26 mouse cellular contexts compared by ENCODE assay signal in genomic region chr11:120723509-120723908, GRCm38 (mm10). TPM values are rescaled to one million over a fixed set of nuclear protein-coding genes. Genes with fewer than 3 reads are reported as not detected.
A peak's percentile ranks its signal among the peaks of the same experiment; 100 is the strongest.
DNase-seq lines count a peak whose midpoint lies in the region; ATAC-seq and TF ChIP-seq lines count a peak whose summit lies in the region.
"Had no signal": no experiment of that assay in that cellular context is flagged by ENCODE, and none has a peak within 500 bp of the region (broad histone marks: within the 10 kb centered on the region; RNA-seq: fewer than 3 reads in every experiment).

No protein-coding gene starts in this region.

- H3K4me1 ChIP-seq in embryonic facial prominence, embryonic 12.5 days, result peaks cover 17% of the 10 kb centered on the region
- peaks cover 39% of the 10 kb centered on the region for H3K4me1 ChIP-seq in embryonic facial prominence, embryonic 10.5 days
- peaks cover 11% of the 10 kb centered on the region; the same call in 1 of the 2 replicates for H3K4me1 ChIP-seq in kidney, adult 2 months (ENCODE audit: control insufficient read depth, insufficient read depth, low read length)
- H3K4me1 ChIP-seq in lung, postnatal 0 days (ENCODE audit: insufficient read depth, low read depth, low read length), result peaks cover 21% of the 10 kb centered on the region
- no peaks in the 10 kb centered on the region for H3K4me1 ChIP-seq in embryonic fibroblast, embryonic 13.5 days (ENCODE audit: control insufficient read depth, insufficient read depth, low read length)

- TF ChIP-seq EP300 in lung, postnatal 0 days (IDR thresholded peaks at IDR 0.05), result no peak

- 86% methylated on average over 7 of the region's 7 CpGs for WGBS in embryonic facial prominence, embryonic 12.5 days
- 86% methylated on average over 7 of the region's 7 CpGs for WGBS in embryonic facial prominence, embryonic 10.5 days
- 82% methylated on average over 7 of the region's 7 CpGs for WGBS in kidney, adult 2 months
- 73% methylated on average over 7 of the region's 7 CpGs for WGBS in lung, postnatal 0 days

- no peak overlapping the region for H3K4me3 ChIP-seq in embryonic facial prominence, embryonic 12.5 days
- H3K4me3 ChIP-seq in embryonic facial prominence, embryonic 10.5 days, result no peak overlapping the region
- no peak overlapping the region for H3K4me3 ChIP-seq in kidney, adult 2 months (ENCODE audit: insufficient read depth, low read depth, low read length)
- no peak overlapping the region for H3K4me3 ChIP-seq in lung, postnatal 0 days (ENCODE audit: low read depth, low read length)
- no peak overlapping the region for H3K4me3 ChIP-seq in embryonic fibroblast, embryonic 13.5 days (ENCODE audit: insufficient read depth, low read length)
- H3K4me3 ChIP-seq: embryonic facial prominence, embryonic 15.5 days; forebrain, embryonic 13.5 days; layer of hippocampus, adult 2 months; left cerebral cortex, adult 2 months; liver, embryonic 13.5 days; megakaryocyte, embryonic 14.5 days; midbrain, embryonic 12.5 days; myocyte had no signal

- H3K27ac ChIP-seq in embryonic facial prominence, embryonic 12.5 days, result no peak overlapping the region
- no peak overlapping the region for H3K27ac ChIP-seq in embryonic facial prominence, embryonic 10.5 days (replicated peaks)
- no peak overlapping the region for H3K27ac ChIP-seq in kidney, adult 2 months (ENCODE audit: insufficient read depth, low read depth, low read length)
- 0 out of 2 replicates have a peak overlapping the region, but pooled peaks have one; percentile 20 for H3K27ac ChIP-seq in lung, postnatal 0 days (ENCODE audit: low read length)
- no peak overlapping the region for H3K27ac ChIP-seq in embryonic fibroblast, embryonic 13.5 days (ENCODE audit: insufficient read depth, low read length)
- H3K27ac ChIP-seq: embryonic facial prominence, embryonic 15.5 days; forebrain, embryonic 13.5 days; layer of hippocampus, adult 2 months; left cerebral cortex, adult 2 months; liver, embryonic 13.5 days; midbrain, embryonic 12.5 days; stomach, postnatal 0 days had no signal

- H3K36me3 ChIP-seq in embryonic facial prominence, embryonic 12.5 days, result peaks cover 19% of the 10 kb centered on the region
- H3K36me3 ChIP-seq in embryonic facial prominence, embryonic 10.5 days (replicated peaks), result peaks cover 16% of the 10 kb centered on the region
- H3K36me3 ChIP-seq in kidney, adult 2 months (ENCODE audit: control insufficient read depth, insufficient read depth, low read length), result peaks cover 2% of the 10 kb centered on the region; the same call in 1 of the 2 replicates
- H3K36me3 ChIP-seq in lung, postnatal 0 days (ENCODE audit: insufficient read depth, low read length), result no peaks in the 10 kb centered on the region

- TF ChIP-seq POLR2A in kidney, adult 2 months (IDR thresholded peaks at IDR 0.05; ENCODE audit: low read depth, low read length), result no peak
- peak; percentile 34; the same call in 1 of the 2 replicates for TF ChIP-seq POLR2A in embryonic fibroblast, embryonic 13.5 days (IDR thresholded peaks at IDR 0.05; ENCODE audit: low read depth, low read length)

- DNase-seq in embryonic facial prominence, embryonic 10.5 days (ENCODE audit: low spot score), result no peak
- DNase-seq in kidney, adult 2 months, result peak; percentile 29
- no peak for DNase-seq in kidney, adult 8-10 months
- DNase-seq in lung, postnatal 0 days (ENCODE audit: low spot score), result peak; percentile 4
- no peak for DNase-seq in lung, postnatal 36 days
- DNase-seq: adrenal gland, postnatal 36 days; cerebellum, postnatal 10 days; gastrocnemius, postnatal 10 days; heart, postnatal 36 days; liver, embryonic 13.5 days; lung, embryonic 14.5 days; thymus, adult 18-20 months; thymus, postnatal 25 days had no signal

- TF ChIP-seq CTCF in kidney, adult 2 months (conservative IDR thresholded peaks at IDR 0.05; ENCODE audit: insufficient read depth, insufficient read length, low read depth, low read length), result no peak
- no peak for TF ChIP-seq CTCF in lung, postnatal 0 days (IDR thresholded peaks at IDR 0.05)
- no peak for TF ChIP-seq CTCF in embryonic fibroblast, embryonic 13.5 days (IDR thresholded peaks at IDR 0.05; ENCODE audit: borderline replicate concordance, insufficient read depth, low read length)

- H3K4me2 ChIP-seq in embryonic facial prominence, embryonic 12.5 days (replicated peaks), result no peak overlapping the region
- H3K4me2 ChIP-seq in lung, postnatal 0 days (replicated peaks; ENCODE audit: low read depth, low read length), result no peak overlapping the region
- H3K4me2 ChIP-seq: embryonic facial prominence, embryonic 15.5 days; heart, embryonic 11.5 days; liver, embryonic 13.5 days; lung, embryonic 14.5 days had no signal

- peak overlapping the region; percentile 29; the same call in 1 of the 2 replicates for H3K9ac ChIP-seq in embryonic facial prominence, embryonic 12.5 days
- no peak overlapping the region for H3K9ac ChIP-seq in lung, postnatal 0 days (replicated peaks; ENCODE audit: low read depth)
- H3K9ac ChIP-seq: embryonic facial prominence, embryonic 15.5 days; forebrain, embryonic 13.5 days; liver, embryonic 13.5 days; lung, embryonic 14.5 days; midbrain, embryonic 12.5 days had no signal

- no peaks in the 10 kb centered on the region for H3K9me3 ChIP-seq in embryonic facial prominence, embryonic 12.5 days
- H3K9me3 ChIP-seq in embryonic facial prominence, embryonic 10.5 days, result no peaks in the 10 kb centered on the region
- no peaks in the 10 kb centered on the region for H3K9me3 ChIP-seq in lung, postnatal 0 days (ENCODE audit: low read length)
- H3K9me3 ChIP-seq: embryonic facial prominence, embryonic 15.5 days; forebrain, embryonic 13.5 days; liver, embryonic 13.5 days; megakaryocyte, embryonic 14.5 days; midbrain, embryonic 12.5 days had no signal

- peaks cover 14% of the 10 kb centered on the region; the same call in 1 of the 2 replicates for H3K27me3 ChIP-seq in embryonic facial prominence, embryonic 12.5 days
- H3K27me3 ChIP-seq in embryonic facial prominence, embryonic 10.5 days (replicated peaks; ENCODE audit: low read depth, poor library complexity, severe bottlenecking), result peaks cover 60% of the 10 kb centered on the region
- no peaks in the 10 kb centered on the region for H3K27me3 ChIP-seq in kidney, adult 2 months (replicated peaks; ENCODE audit: control insufficient read depth, insufficient read depth, low read length)
- no peaks in the 10 kb centered on the region for H3K27me3 ChIP-seq in lung, postnatal 0 days (replicated peaks; ENCODE audit: insufficient read depth, low read length)
- H3K27me3 ChIP-seq: embryonic facial prominence, embryonic 15.5 days; Patski had no signal

- no peak for ATAC-seq in embryonic facial prominence, embryonic 12.5 days (ENCODE audit: insufficient number of reproducible peaks, insufficient read depth, low FRiP score, low TSS enrichment)
- ATAC-seq in lung, postnatal 0 days, result no peak
- ATAC-seq: forebrain, embryonic 13.5 days; intestine, embryonic 16.5 days; Patski had no signal

RNA-seq across cellular contexts. Expression of gene Rac3, which starts 2.2 kb away (rescaled TPM):
- polyA plus RNA-seq in embryonic facial prominence, embryonic 12.5 days (2016; fragmentation: Nextera tagmentation; extraction: Ambion mirVana), result 59.7 and 62.8 TPM in 2 replicates
- 27.2 and 31.2 TPM in 2 replicates for polyA plus RNA-seq in embryonic facial prominence, embryonic 10.5 days (2016; fragmentation: Nextera tagmentation; extraction: Ambion mirVana)
- 14.5 and 17.0 TPM in 2 replicates for polyA plus RNA-seq in kidney, adult 2 months (2012; rRNA removed)
- 56.0 and 61.9 TPM in 2 replicates for polyA plus RNA-seq in lung, postnatal 0 days (2015; fragmentation: Nextera tagmentation; extraction: Ambion mirVana)
- polyA plus RNA-seq in embryonic fibroblast, embryonic 13.5 days (2011; ENCODE audit: insufficient read length, low read depth, missing spikeins), result 16.0 and 20.8 TPM in 2 replicates

RNA-seq across cellular contexts. Expression of gene Dcxr, which starts 3.6 kb away (rescaled TPM):
- polyA plus RNA-seq in embryonic facial prominence, embryonic 12.5 days (2016; fragmentation: Nextera tagmentation; extraction: Ambion mirVana), result 11.5 and 12.3 TPM in 2 replicates
- polyA plus RNA-seq in embryonic facial prominence, embryonic 10.5 days (2016; fragmentation: Nextera tagmentation; extraction: Ambion mirVana), result 12.8 and 16.0 TPM in 2 replicates
- 910 and 990 TPM in 2 replicates for polyA plus RNA-seq in kidney, adult 2 months (2012; rRNA removed)
- polyA plus RNA-seq in lung, postnatal 0 days (2015; fragmentation: Nextera tagmentation; extraction: Ambion mirVana), result 344 and 430 TPM in 2 replicates
- 31.6 and 52.4 TPM in 2 replicates for polyA plus RNA-seq in embryonic fibroblast, embryonic 13.5 days (2011; ENCODE audit: insufficient read length, low read depth, missing spikeins)

RNA-seq across cellular contexts. Expression of gene Cbr2, which starts 8.4 kb away (rescaled TPM):
- polyA plus RNA-seq in embryonic facial prominence, embryonic 12.5 days (2016; fragmentation: Nextera tagmentation; extraction: Ambion mirVana), result 5.9 and 6.1 TPM in 2 replicates
- polyA plus RNA-seq in embryonic facial prominence, embryonic 10.5 days (2016; fragmentation: Nextera tagmentation; extraction: Ambion mirVana), result 2.6 and 2.9 TPM in 2 replicates
- polyA plus RNA-seq in kidney, adult 2 months (2012; rRNA removed), result 31.3 and 45.3 TPM in 2 replicates
- polyA plus RNA-seq in lung, postnatal 0 days (2015; fragmentation: Nextera tagmentation; extraction: Ambion mirVana), result 4,475 and 4,528 TPM in 2 replicates
- 27.8 and 30.7 TPM in 2 replicates for polyA plus RNA-seq in embryonic fibroblast, embryonic 13.5 days (2011; ENCODE audit: insufficient read length, low read depth, missing spikeins)
- polyA plus RNA-seq: forebrain, embryonic 13.5 days had no signal

RNA-seq across cellular contexts. Expression of gene Lrrc45, which starts 9.8 kb away (rescaled TPM):
- 77.5 and 83.7 TPM in 2 replicates for polyA plus RNA-seq in embryonic facial prominence, embryonic 12.5 days (2016; fragmentation: Nextera tagmentation; extraction: Ambion mirVana)
- polyA plus RNA-seq in embryonic facial prominence, embryonic 10.5 days (2016; fragmentation: Nextera tagmentation; extraction: Ambion mirVana), result 56.8 and 58.9 TPM in 2 replicates
- 17.5 and 19.5 TPM in 2 replicates for polyA plus RNA-seq in kidney, adult 2 months (2012; rRNA removed)
- 37.3 and 41.4 TPM in 2 replicates for polyA plus RNA-seq in lung, postnatal 0 days (2015; fragmentation: Nextera tagmentation; extraction: Ambion mirVana)
- polyA plus RNA-seq in embryonic fibroblast, embryonic 13.5 days (2011; ENCODE audit: insufficient read length, low read depth, missing spikeins), result 16.1 and 17.8 TPM in 2 replicates

RNA-seq across cellular contexts. Expression of gene Cenpx, which starts 10.0 kb away (rescaled TPM):
- 131 TPM in 2 replicates for polyA plus RNA-seq in embryonic facial prominence, embryonic 12.5 days (2016; fragmentation: Nextera tagmentation; extraction: Ambion mirVana)
- polyA plus RNA-seq in embryonic facial prominence, embryonic 10.5 days (2016; fragmentation: Nextera tagmentation; extraction: Ambion mirVana), result 119 and 124 TPM in 2 replicates
- 157 and 166 TPM in 2 replicates for polyA plus RNA-seq in kidney, adult 2 months (2012; rRNA removed)
- polyA plus RNA-seq in lung, postnatal 0 days (2015; fragmentation: Nextera tagmentation; extraction: Ambion mirVana), result 102 and 112 TPM in 2 replicates
- 42.8 and 44.1 TPM in 2 replicates for polyA plus RNA-seq in embryonic fibroblast, embryonic 13.5 days (2011; ENCODE audit: insufficient read length, low read depth, missing spikeins)

Comparison
In these comparisons a context has a peak if more than half of its experiments do, and no peak if none do; other contexts are left out.
1. DNase-seq: peak in kidney, adult 2 months (single experiment) and lung, postnatal 0 days (single experiment); none in embryonic facial prominence, embryonic 10.5 days (single experiment), kidney, adult 8-10 months (0 of 2) and lung, postnatal 36 days (single experiment).
2. RNA of gene Cbr2, which starts 8.4 kb away (polyA plus RNA-seq): 4,475 to 4,528 TPM in lung, postnatal 0 days; 31.3 to 45.3 TPM in kidney, adult 2 months, 27.8 to 30.7 TPM in embryonic fibroblast, embryonic 13.5 days, 5.9 to 6.1 TPM in embryonic facial prominence, embryonic 12.5 days and 2.6 to 2.9 TPM in embryonic facial prominence, embryonic 10.5 days; every median in the first group is over 10 times any median in the second.